Mouse (Mus musculus): ENCODE measurements around the gene Smok3c.

DNA sequence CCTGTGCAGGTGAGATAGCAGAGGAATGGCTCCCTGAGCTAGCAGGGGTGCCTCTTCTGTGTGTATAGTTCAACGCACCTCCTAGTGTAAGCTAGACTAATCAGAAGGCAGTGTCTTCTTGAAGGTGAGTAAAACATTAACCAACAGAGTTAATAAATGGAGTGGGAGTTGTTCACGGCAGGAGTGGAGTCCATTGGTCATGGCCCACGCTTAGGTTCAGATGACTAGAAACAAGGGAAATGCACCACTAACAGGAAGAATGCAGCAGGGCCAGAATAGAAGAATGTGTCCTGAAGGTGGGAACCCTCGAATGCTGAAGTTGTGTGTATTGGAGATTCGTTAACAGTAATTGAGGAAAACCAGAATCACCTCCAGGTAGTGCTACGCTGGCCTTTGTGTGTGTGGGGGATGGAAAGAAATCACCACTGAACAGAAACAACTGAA, 36.1 kb downstream of the Smok3c start:
- TF ChIP-seq CTCF (IDR thresholded peaks at IDR 0.05) (0 out of 2 replicates have a peak, but pooled peaks have one; percentile 1), EP300 (IDR thresholded peaks at IDR 0.05) (no peak)

Measured in lung, postnatal 0 days (tissue).